Mouse (Mus musculus) olfactory bulb, adult 2 months (tissue): Measurements from ENCODE around the gene Rbms2. TPM values are rescaled to one million over a fixed set of nuclear protein-coding genes. Genes with fewer than 3 reads are reported as not detected.
"Not testable (repeated sequence)": the region's sequence is repeated elsewhere in the genome, so short reads cannot be mapped to it uniquely, and the experiment has no call there.

Experiments used
- H3K27ac ChIP-seq: fragments of 200-500 bp; 2 replicates; pipeline ENCODE4 v1.5.1; 2012; ENCODE audit warnings: low read depth, low read length; ENCODE audit not compliant: insufficient read depth
- H3K4me1 ChIP-seq: fragments of 200-500 bp; 2 replicates; pipeline ENCODE4 v1.6.1; 2012; ENCODE audit warnings: low read length; ENCODE audit not compliant: control insufficient read depth, insufficient read depth
- H3K4me3 ChIP-seq: fragments of 200-500 bp; 2 replicates; pipeline ENCODE4 v1.5.1; 2012; ENCODE audit warnings: mild to moderate bottlenecking, low read depth, low read length, moderate library complexity; ENCODE audit not compliant: insufficient read depth
- CTCF ChIP-seq: fragments of 200-500 bp; IDR thresholded peaks from 2 replicates; pipeline ENCODE4 v1.5.1; 2012; ENCODE audit warnings: low read depth, mild to moderate bottlenecking, low read length, moderate library complexity; ENCODE audit not compliant: insufficient read depth
- POLR2A ChIP-seq: fragments of 200-500 bp; IDR thresholded peaks from 2 replicates; pipeline ENCODE4 v1.6.1; 2012; ENCODE audit warnings: mild to moderate bottlenecking, low read depth, low read length, moderate library complexity; ENCODE audit not compliant: insufficient read depth
- WGBS: fragments of 180-500 bp; shearing (Covaris S2); methylation state at CpG from one replicate; pipeline ENCODE4 v1.1.7; 2018; 5-methylcytosine and 5-hydroxymethylcytosine counted together
- polyA plus RNA-seq: library from polyadenylated mRNA; stranded (reverse); fragments of >200 nt; gene quantifications from 2 replicates; pipeline ENCODE4 v1.2.4, GENCODE M21; 2012; ENCODE audit warnings: low replicate concordance; ENCODE audit not compliant: missing spikeins, insufficient read depth, insufficient read length

Gene Rbms2
- polyA plus RNA-seq, 1 experiment: not detected

GRCm38 (mm10) chr10:128091564-128092505 lies 88.3 kb downstream of the Rbms2 start, which contains the start of gene Baz2a:
TSS of gene Baz2a (plus strand) at chr10:128091577.
- H3K4me1 ChIP-seq: peaks cover 24% of the 10 kb centered on the region
- under 1% methylated on average over 20 of the region's 20 CpGs for WGBS
- peak within 1 kb of the TSS; percentile 68 for H3K27ac ChIP-seq
- no peak for TF ChIP-seq CTCF
- no peak for TF ChIP-seq POLR2A
- H3K4me3 ChIP-seq: peak within 1 kb of the TSS; percentile 98

GRCm38 (mm10) chr10:128090651-128091563 lies 89.2 kb downstream of the Rbms2 start:
- peaks cover 26% of the 10 kb centered on the region for H3K4me1 ChIP-seq
- no peak overlapping the region for H3K27ac ChIP-seq
- H3K4me3 ChIP-seq: peak overlapping the region; percentile 98; the same call in 1 of the 2 replicates
- 5% methylated on average over 14 of the region's 14 CpGs for WGBS
- TF ChIP-seq CTCF (peak; percentile 57), POLR2A (no peak)

- WGBS: 54% methylated on average over 5 of the region's 5 CpGs
- Histone ChIP-seq H3K4me1 (peaks cover 26% of the 10 kb centered on the region), H3K4me3 (no peak overlapping the region), H3K27ac (no peak overlapping the region)
- no peak for TF ChIP-seq POLR2A
- no peak for TF ChIP-seq CTCF
Measured at GRCm38 (mm10) chr10:128089842-128090241, 90.3 kb downstream of the Rbms2 start.

GRCm38 (mm10) chr10:128088181-128088580 lies 91.9 kb downstream of the Rbms2 start:
- TF ChIP-seq CTCF (no peak), POLR2A (no peak)
- Histone ChIP-seq H3K4me1 (peaks cover 20% of the 10 kb centered on the region), H3K27ac (no peak overlapping the region), H3K4me3 (no peak overlapping the region)
- WGBS: 78% methylated on average over 5 of the region's 5 CpGs

GRCm38 (mm10) chr10:128087216-128087615 lies 92.9 kb downstream of the Rbms2 start:
- not testable (repeated sequence) for H3K4me3 ChIP-seq, H3K27ac ChIP-seq
- WGBS: 63% methylated on average over 2 of the region's 2 CpGs
- peaks cover 18% of the 10 kb centered on the region for H3K4me1 ChIP-seq

- Histone ChIP-seq H3K27ac (no peak overlapping the region), H3K4me3 (no peak overlapping the region)
- WGBS: 56% methylated on average over 6 of the region's 6 CpGs
Measured at GRCm38 (mm10) chr10:128086391-128086790, 93.7 kb downstream of the Rbms2 start.

GRCm38 (mm10) chr10:128084160-128084559 lies 95.9 kb downstream of the Rbms2 start:
- Histone ChIP-seq H3K27ac (peak overlapping the region; percentile 100; the same call in 1 of the 2 replicates), H3K4me1 (peaks cover 9% of the 10 kb centered on the region; the same call in 1 of the 2 replicates), H3K4me3 (peak overlapping the region; percentile 96)
- TF ChIP-seq CTCF (no peak), POLR2A (no peak)
- WGBS: under 1% methylated on average over 3 of the region's 3 CpGs

More at GRCm38 (mm10) chr10:128086391-128086790, 93.7 kb downstream of the Rbms2 start:
- peaks cover 10% of the 10 kb centered on the region for H3K4me1 ChIP-seq
- TF ChIP-seq POLR2A: no peak
- no peak for TF ChIP-seq CTCF

GRCm38 (mm10) chr10:128083688-128084087 lies 96.4 kb downstream of the Rbms2 start:
- Histone ChIP-seq H3K27ac (peak overlapping the region; percentile 100), H3K4me1 (peaks cover 9% of the 10 kb centered on the region; the same call in 1 of the 2 replicates), H3K4me3 (peak overlapping the region; percentile 96)
- TF ChIP-seq CTCF (no peak), POLR2A (no peak)
- under 1% methylated on average over 22 of the region's 22 CpGs for WGBS

GRCm38 (mm10) chr10:128082880-128083421 lies 97.1 kb downstream of the Rbms2 start, which contains the start of gene Atp5b:
TSS of gene Atp5b (plus strand) at chr10:128083273.
- WGBS: under 1% methylated on average over 34 of the region's 34 CpGs
- H3K27ac ChIP-seq: peak within 1 kb of the TSS; percentile 100
- peaks cover 9% of the 10 kb centered on the region; the same call in 1 of the 2 replicates for H3K4me1 ChIP-seq
- TF ChIP-seq CTCF: no peak
- peak; percentile 73 for TF ChIP-seq POLR2A
- peak within 1 kb of the TSS; percentile 96 for H3K4me3 ChIP-seq
